Mouse (Mus musculus) ovary, adult 10 weeks (tissue): ENCODE data around the gene Gm20695. TPM values are rescaled to one million over a fixed set of nuclear protein-coding genes. Genes with fewer than 3 reads are reported as not detected.

Experiments
- polyA plus RNA-seq: library from polyadenylated mRNA; stranded (reverse); fragments of 350-450 nt; fragmentation: Illumina TruSeq; extraction: RNeasy Lipid Tissue Mini Kit (QIAGEN cat#74804); gene quantifications from one replicate; pipeline ENCODE4 v1.2.3, GENCODE M21; 2014

The Gm20695 gene
- polyA plus RNA-seq = 2.8 TPM

DNA sequence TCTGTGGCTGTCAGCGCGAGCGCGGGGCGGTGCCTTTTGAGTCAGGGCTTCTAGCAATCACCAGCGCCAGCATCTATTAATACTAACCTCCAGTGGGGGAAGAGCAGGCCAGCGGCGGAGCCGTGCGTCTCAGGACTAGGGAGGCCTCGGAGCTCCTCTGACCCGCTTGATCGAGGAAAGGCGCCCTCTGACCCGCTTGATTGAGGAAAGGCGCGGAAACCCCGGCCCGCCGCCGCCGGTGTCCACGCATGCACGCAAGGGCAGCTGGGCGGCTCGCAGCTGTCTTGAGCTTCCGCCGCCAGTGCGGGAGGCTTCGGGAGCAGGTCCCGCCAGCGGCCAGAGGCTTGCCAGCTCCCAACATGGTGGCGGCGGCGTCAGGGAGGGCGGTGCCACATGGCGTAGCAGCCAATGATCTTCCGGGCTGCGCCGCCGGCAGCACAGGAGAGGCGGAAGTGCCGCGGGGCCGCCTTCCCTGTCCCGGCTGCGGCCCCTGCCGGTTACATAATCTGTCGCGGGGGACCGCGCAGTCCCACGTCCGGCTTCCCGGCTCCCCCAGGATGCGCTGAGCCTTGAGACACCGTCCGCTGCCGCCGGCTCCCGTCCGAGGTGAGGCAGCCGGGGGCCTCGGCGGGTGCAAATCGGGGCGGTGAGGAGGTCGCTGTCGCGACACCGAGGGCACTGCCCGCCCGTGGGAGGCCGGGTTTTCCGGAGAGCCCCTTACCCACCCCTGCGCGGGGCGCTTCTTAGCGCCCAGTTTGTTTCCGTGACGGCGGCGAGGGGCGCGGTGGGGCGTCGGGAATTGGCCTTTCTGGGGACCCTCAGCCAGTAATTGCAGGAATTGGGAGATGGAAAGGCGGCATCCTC, at the start of gene Gm20695, which contains the start of gene Zfp597:
Gene Gm20695 (plus strand): TSS at position 448 of the 864 bp plus-strand sequence.
Gene Zfp597 (minus strand): TSS at position 361 of the 864 bp plus-strand sequence.

DNA sequence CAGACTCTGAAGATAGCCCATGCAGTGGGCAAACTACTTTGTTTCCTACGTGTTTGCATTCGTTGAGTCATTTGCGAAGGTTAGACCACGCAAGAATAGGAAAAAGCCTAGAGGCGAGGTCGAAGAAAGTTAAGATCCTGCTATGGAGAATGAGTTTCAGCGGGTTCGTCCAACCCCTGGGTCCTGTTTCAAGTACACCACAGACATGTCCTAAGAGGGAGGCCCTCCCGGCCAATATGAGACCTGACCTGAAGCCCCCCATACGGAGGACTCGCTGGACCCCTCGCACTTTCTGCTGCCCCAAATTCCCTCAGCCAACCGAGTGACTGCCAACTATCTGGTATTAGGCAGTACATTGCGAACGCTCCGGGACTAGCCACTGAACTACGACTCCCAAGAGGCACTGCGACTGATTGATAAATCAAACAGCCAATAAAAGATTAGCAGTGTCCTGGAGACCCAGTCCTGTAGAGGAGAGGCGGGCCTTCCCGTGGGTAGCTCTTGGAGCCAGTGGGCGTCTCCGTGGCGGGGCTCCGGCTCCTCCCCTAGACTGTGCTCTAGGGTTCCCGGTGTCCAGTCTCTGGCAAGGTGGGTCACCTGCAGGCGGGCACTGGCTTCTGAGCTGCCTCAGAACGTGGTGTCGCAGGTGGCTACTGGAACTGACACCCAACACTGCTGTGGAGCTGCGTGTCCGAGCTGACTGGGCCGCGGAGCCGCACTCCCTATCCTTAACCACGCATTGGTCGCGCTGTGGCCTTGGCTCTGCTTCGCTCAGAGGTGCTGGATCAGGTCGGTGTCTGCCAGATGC, 37.5 kb upstream of the Gm20695 start, which contains the start of gene Zfp174:
Gene Zfp174 (plus strand): TSS at position 558 of the 808 bp plus-strand sequence.

DNA sequence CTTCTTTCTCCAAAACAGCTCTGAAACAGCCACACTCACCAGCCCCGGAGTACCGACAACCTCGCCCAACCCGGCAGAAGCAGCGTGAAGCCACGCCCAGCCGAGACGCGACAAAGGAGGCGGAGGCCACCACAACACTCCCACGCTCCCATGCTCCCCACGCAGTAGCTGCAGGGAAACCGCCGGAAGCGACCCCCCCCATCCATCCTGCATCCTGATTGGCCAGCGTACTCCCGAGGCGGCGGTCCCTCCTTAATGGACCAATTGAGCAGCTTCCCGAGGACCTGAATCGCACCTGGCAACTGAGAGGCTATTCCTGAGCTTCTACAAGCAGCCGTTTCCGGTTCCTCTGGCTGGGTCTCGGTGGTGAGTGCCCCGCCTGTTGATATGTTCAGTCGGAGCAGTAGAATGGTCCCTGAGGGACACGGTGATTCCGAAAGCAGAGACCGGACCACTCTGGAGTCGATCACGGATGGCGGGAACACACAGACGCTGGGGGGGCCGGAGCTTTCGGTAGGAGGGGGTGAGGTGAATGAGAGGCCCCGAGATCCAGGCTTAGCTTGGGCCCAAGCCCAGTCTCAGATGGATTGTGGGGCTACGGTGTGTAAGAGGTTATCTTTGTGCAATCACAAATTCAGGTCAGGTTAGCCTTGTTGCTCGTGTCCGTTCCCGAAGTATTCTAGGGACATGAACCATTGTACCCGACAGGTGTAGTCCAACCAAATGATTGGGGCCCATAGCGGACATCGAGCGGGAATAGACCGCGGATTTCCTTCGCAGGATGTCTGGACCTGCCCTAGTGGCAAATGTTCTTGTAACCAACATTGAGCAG, 12.0 kb upstream of the Gm20695 start, which contains the start of gene Naa60:
Gene Naa60 (plus strand): TSS at position 160 of the 832 bp plus-strand sequence.

DNA sequence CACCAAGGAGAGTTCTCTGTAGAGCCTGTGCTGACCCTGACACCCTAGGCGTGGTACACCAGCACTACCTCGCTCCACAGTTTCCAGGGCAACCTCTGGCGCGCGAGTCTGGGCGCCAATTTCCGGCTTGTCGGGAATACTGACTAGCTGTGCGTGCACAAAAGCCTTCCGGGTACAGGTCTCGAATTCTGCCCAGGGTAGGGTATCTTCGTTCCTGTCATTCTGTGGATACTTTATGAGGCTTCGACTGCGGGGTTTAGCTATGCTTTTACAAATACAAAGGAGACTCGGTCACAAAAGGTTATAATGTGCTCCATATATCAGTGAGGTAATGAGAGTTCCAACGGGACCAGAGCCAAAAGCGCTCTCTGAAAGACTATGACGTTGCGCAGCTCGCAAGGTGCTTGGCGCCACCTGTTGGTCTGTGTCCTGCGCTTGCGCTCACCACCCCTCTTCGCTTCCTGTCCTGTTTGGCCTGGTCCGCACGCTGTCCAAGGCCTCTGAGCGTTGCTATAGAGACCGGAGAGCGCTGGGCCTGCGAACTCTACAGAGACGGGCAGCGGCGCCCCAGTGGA, 24.2 kb downstream of the Gm20695 start, which contains the start of the genes 1700037C18Rik and Cluap1:
Gene 1700037C18Rik (minus strand): TSS at position 153 of the 575 bp plus-strand sequence.
Gene Cluap1 (plus strand): TSS at position 265 of the 575 bp plus-strand sequence.

Other genes starting within 250 kb of the Gm20695 start
- 0.14 TPM for gene Mefv, start 166.6 kb upstream of the Gm20695 start, polyA plus RNA-seq
- gene Zfp263, start 140.6 kb upstream of the Gm20695 start, polyA plus RNA-seq = 47.2 TPM
- not detected for gene Olfr15, start 53.8 kb upstream of the Gm20695 start, polyA plus RNA-seq
- 5.4 TPM for gene Zfp174, start 37.4 kb upstream of the Gm20695 start, polyA plus RNA-seq
- gene Naa60, start 12.3 kb upstream of the Gm20695 start, polyA plus RNA-seq = 116 TPM
- gene Zfp597, start 87 bp upstream of the Gm20695 start, polyA plus RNA-seq = 26.3 TPM
- 1.3 TPM for gene 1700037C18Rik, start 24.0 kb downstream of the Gm20695 start, polyA plus RNA-seq
- gene Cluap1, start 24.2 kb downstream of the Gm20695 start, polyA plus RNA-seq = 27.3 TPM
- gene Nlrc3, start 92.0 kb downstream of the Gm20695 start, polyA plus RNA-seq = 0.37 TPM
- 13.3 TPM for gene Slx4, start 119.1 kb downstream of the Gm20695 start, polyA plus RNA-seq
- gene Dnase1, start 152.3 kb downstream of the Gm20695 start, polyA plus RNA-seq = not detected
- 39.5 TPM for gene Trap1, start 193.2 kb downstream of the Gm20695 start, polyA plus RNA-seq